Mouse (Mus musculus) right cerebral cortex, postnatal 14 days (tissue): ENCODE results near the gene Dnah1.

Source experiments
- DNase-seq: peaks from one replicate; pipeline ENCODE4 v3.0.0; 2022

Dnah1 gene

GRCm38 (mm10) chr14:31316613-31317012 lies 7.1 kb downstream of the Dnah1 start:
- DNase-seq: no peak

- DNase-seq: no peak
Observed at GRCm38 (mm10) chr14:31313192-31313591, 10.5 kb downstream of the Dnah1 start.

GRCm38 (mm10) chr14:31285728-31286127 lies 38.0 kb downstream of the Dnah1 start:
- DNase-seq: no peak

- peak; percentile 88 for DNase-seq
Observed at GRCm38 (mm10) chr14:31272164-31272563, 51.5 kb downstream of the Dnah1 start.

- DNase-seq: no peak
Observed at GRCm38 (mm10) chr14:31271121-31271520, 52.6 kb downstream of the Dnah1 start.

GRCm38 (mm10) chr14:31269456-31270100 lies 54.1 kb downstream of the Dnah1 start:
- DNase-seq: peak; percentile 48

GRCm38 (mm10) chr14:31268301-31269001 lies 55.2 kb downstream of the Dnah1 start:
- DNase-seq: no peak

GRCm38 (mm10) chr14:31267649-31268048 lies 56.0 kb downstream of the Dnah1 start:
- DNase-seq: no peak

- DNase-seq: no peak
Observed at GRCm38 (mm10) chr14:31260932-31261331, 62.8 kb downstream of the Dnah1 start.

- no peak for DNase-seq
Observed at GRCm38 (mm10) chr14:31260374-31260773, 63.3 kb downstream of the Dnah1 start.

GRCm38 (mm10) chr14:31258476-31259050 lies 65.1 kb downstream of the Dnah1 start:
- no peak for DNase-seq

GRCm38 (mm10) chr14:31252091-31252490 lies 71.6 kb downstream of the Dnah1 start:
- DNase-seq: no peak

GRCm38 (mm10) chr14:31251626-31252025 lies 72.1 kb downstream of the Dnah1 start:
- DNase-seq: no peak

- peak; percentile 96 for DNase-seq
Observed at GRCm38 (mm10) chr14:31251084-31251604, 72.6 kb downstream of the Dnah1 start, which contains the start of the genes Phf7 and Bap1. Gene Phf7 (minus strand): TSS chr14:31251317. Gene Bap1 (plus strand): TSS chr14:31251450.

GRCm38 (mm10) chr14:31250222-31251083 lies 73.2 kb downstream of the Dnah1 start:
- DNase-seq: no peak

GRCm38 (mm10) chr14:31248396-31248795 lies 75.3 kb downstream of the Dnah1 start:
- DNase-seq: no peak

GRCm38 (mm10) chr14:31245946-31246345 lies 77.8 kb downstream of the Dnah1 start:
- no peak for DNase-seq

GRCm38 (mm10) chr14:31244777-31245176 lies 78.9 kb downstream of the Dnah1 start:
- DNase-seq: no peak

GRCm38 (mm10) chr14:31240528-31240927 lies 83.2 kb downstream of the Dnah1 start:
- DNase-seq: no peak

- DNase-seq: no peak
Observed at GRCm38 (mm10) chr14:31237101-31237882, 86.4 kb downstream of the Dnah1 start.

GRCm38 (mm10) chr14:31233996-31234591 lies 89.6 kb downstream of the Dnah1 start:
- peak; percentile 86 for DNase-seq
